Mouse (Mus musculus) bone marrow macrophage, adult 2 months (primary cell): Measurements from ENCODE around the gene Hes2. TPM values are rescaled to one million over a fixed set of nuclear protein-coding genes. Genes with fewer than 3 reads are reported as not detected.
A peak's percentile ranks its signal among the peaks of the same experiment; 100 is the strongest.

Source experiments
- H3K27ac ChIP-seq: 2 replicates; pipeline ENCODE4 v1.5.1; 2012; ENCODE audit warnings: low read depth, low read length; ENCODE audit not compliant: insufficient read depth
- H3K4me1 ChIP-seq: 2 replicates; pipeline ENCODE4 v1.6.1; 2012; ENCODE audit warnings: low read length; ENCODE audit not compliant: control insufficient read depth, insufficient read depth
- H3K4me3 ChIP-seq: 2 replicates; pipeline ENCODE4 v1.5.1; 2012; ENCODE audit warnings: mild to moderate bottlenecking, low read length, moderate library complexity; ENCODE audit not compliant: insufficient read depth
- CTCF ChIP-seq: IDR thresholded peaks from 2 replicates; pipeline ENCODE4 v1.5.1; 2012; ENCODE audit warnings: low read depth, mild to moderate bottlenecking, low read length, moderate library complexity
- POLR2A ChIP-seq: IDR thresholded peaks from 2 replicates; pipeline ENCODE4 v1.6.1; 2012; ENCODE audit warnings: mild to moderate bottlenecking, low read depth, low read length, borderline replicate concordance
- polyA plus RNA-seq: library from polyadenylated mRNA; stranded (reverse); fragments of >200 nt; gene quantifications from 2 replicates; pipeline ENCODE4 v1.2.4, GENCODE M21; 2012; ENCODE audit not compliant: missing spikeins, insufficient read depth, insufficient read length

Gene Hes2
- polyA plus RNA-seq, 1 experiment = not detected

DNA sequence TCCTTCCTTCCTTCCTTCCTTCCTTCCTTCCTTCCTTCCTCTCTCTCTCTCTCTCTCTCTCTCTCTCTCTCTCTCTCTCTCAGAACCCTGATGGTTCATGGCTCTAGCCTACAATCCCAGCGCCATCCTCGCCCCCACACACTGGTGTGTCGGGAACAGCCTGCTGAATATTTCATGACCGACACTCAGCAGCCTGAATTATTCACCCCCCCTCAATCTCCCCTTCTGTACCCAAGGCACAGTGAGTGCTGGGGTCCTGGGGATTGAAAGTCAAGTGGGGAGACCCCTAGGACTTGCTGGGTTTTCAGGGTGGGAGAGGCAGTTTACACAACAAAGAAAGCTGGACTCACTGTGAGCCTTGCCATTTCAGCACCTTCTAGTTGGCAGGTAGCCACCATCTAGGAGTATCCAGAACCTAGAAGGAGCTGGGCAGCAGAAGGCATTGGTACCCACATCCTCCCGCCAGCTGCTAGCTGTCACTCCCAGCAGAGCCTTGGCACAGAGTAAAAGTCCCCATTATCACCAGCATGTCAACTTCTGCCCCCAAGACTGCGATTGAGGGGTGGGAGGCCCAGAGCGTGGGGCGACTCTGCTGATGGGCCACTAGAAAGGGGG lies 17.0 kb upstream of the Hes2 start:
- H3K4me3 ChIP-seq = no peak overlapping the region
- peaks cover 6% of the 10 kb centered on the region; the same call in 1 of the 2 replicates for H3K4me1 ChIP-seq
- H3K27ac ChIP-seq = no peak overlapping the region
- TF ChIP-seq POLR2A (no peak), CTCF (no peak)

DNA sequence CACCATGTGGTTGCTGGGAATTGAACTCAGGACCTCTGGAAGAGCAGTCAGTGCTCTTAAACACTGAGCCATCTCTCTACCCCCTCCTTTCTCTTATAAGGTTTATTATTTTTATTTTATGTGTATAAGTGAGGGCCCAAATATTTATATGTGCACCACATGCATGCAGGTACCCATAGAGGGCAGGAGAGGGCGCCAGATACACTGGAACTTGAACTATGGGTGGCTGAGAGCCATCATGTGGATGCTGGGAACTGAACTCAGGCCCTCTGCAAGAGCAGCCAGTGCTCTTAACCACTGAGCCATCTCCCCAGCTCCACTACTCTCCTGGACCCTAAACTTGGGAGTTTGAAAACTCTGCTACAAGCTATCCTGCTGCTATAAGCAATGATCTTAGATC lies 15.0 kb upstream of the Hes2 start:
- Histone ChIP-seq H3K27ac (no peak overlapping the region), H3K4me3 (no peak overlapping the region), H3K4me1 (peaks cover 3% of the 10 kb centered on the region; the same call in 1 of the 2 replicates)
- no peak for TF ChIP-seq CTCF
- no peak for TF ChIP-seq POLR2A

DNA sequence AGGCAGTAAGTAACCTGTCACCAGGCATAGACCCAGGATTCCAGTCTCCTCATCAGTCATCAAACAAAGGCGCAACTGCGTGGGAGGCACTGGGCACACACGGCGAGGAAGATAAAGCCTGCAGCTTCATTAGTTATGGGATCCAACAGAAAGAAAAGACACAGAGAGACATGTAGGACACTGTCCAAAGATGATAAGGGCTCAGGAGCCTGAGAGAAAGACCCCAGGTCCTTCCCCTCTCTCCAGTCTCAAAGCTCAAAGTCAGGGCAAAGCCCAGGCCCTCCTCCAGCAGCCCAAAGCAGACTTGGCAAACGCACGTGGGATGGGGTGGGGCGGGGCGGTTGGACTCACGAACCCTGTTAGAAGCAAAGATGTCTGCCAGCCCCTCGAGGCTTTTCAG lies 13.2 kb upstream of the Hes2 start:
- TF ChIP-seq CTCF (no peak), POLR2A (no peak)
- Histone ChIP-seq H3K4me3 (no peak overlapping the region), H3K4me1 (no peaks in the 10 kb centered on the region), H3K27ac (no peak overlapping the region)

DNA sequence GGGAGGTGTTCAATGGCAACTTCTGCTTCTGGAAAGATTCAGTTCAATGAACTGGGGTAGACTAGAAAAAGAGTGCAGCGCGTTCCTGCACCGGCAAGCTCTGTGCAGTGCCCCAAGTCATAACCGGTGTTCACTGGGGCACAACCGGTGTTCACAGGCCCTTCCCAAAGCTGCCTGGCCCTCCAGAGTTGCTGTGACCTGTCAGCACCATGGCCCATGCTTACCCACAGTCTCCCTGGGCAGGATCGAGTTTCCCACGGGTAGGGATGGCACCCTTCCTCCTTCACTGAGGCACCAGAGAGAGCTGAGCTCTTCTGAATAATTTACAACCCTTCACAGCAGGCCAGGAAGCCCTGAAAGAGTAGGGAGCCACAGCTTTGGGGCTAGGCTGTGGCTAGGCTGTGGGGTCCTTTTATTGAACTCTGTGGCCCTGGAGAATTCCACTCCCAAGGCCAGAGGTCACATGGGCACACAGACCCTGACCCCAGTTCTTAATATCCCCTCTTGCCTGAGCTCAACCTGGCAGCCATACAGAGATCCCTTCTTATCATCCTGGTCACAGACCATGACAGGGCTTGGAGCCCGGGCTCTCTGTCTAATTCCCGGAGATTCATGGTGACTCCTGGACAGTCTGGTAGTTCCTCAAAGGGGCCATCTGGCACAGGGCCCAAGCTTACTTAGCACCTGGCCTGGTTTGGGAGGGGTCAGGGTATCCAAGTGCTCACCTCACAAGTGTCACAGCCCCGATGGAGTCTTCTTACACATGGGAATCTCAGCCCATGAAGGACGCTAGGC lies 12.4 kb upstream of the Hes2 start:
- no peak for TF ChIP-seq POLR2A
- TF ChIP-seq CTCF = no peak
- H3K4me3 ChIP-seq = no peak overlapping the region
- no peak overlapping the region for H3K27ac ChIP-seq
- no peaks in the 10 kb centered on the region for H3K4me1 ChIP-seq

DNA sequence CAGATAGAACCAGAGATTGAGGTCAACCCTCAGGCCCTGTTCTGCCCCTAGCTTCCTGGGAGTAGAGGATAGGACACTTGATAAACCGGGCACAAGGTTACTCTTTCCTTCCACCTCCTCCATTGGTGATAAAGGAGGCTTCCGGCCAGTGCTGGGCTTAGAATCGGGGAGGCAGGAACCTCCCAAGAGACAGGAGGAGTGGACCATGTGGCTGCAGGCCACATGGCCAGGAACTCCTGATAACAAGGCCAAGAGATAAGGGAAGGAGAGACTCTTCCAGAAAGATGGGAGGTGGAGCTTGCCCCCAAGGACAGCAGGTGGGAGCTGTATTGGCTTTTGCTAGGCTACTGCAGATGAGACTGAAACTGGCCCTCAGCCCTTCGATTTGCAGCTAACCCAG lies 8.1 kb upstream of the Hes2 start:
- Histone ChIP-seq H3K4me3 (no peak overlapping the region), H3K27ac (no peak overlapping the region), H3K4me1 (peaks cover 8% of the 10 kb centered on the region)
- TF ChIP-seq CTCF (no peak), POLR2A (no peak)

DNA sequence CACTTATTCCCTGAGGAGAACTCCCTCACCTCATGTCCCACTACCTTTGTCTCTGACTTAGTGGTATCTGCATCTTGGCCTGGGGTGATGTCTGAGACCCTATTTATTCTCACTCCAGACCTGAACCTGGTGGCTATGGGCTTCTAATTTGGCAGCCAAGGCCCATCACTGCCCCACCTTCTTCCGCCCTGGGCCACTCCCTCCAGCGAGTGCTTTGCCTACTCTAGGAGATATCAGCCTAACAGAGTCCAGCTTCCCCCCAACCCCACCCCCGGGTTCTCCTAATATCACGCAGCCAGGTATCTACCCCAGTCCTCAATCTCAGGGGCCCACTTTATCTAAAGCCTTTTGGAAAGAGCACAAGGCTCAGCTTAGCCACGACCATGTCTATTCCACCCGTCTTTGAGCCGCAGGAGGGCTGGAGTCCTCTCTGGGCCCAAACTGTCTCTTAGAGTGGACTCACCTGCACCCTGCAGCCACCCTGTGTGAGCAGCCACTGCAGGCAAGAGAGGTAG lies 7.2 kb upstream of the Hes2 start:
- no peak for TF ChIP-seq POLR2A
- TF ChIP-seq CTCF = no peak

DNA sequence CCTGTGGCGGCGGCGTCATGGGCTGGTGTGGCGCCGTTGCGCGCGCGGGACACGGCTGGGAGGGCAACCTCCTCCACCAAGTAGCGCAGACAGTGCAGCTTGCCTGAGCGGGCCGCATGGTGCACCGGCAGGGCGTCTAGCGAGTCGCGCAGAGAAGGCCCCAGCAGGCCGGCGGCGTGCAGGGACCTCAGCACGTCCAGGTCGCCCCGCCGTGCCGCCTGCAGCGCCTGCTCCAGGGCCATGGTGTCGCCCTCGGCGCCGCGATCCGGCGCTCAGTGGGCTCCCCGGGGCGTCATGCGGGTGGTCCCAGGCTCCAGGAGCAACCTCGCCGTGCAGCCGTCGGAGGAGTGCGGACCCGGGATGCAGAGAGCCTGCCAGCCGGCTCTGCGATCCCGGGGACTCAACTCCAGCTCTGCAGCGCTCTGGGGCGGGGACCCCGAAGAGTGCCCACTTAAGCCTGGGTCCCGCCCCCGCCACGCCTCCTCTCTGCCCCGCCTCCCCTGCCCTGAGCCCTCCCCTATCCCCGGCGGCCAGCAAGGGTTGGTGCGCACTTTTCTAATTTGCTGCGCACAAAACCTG lies 6.6 kb upstream of the Hes2 start, which contains the start of gene Espn:
Espn (minus strand) TSS at position 406 of the 579 bp plus-strand sequence.
- H3K4me3 ChIP-seq = peak within 1 kb of the TSS; percentile 48
- H3K27ac ChIP-seq = no peak within 1 kb of the TSS
- H3K4me1 ChIP-seq = peaks cover 8% of the 10 kb centered on the region
- TF ChIP-seq POLR2A = no peak
- TF ChIP-seq CTCF = no peak

More for the DNA sequence above, 7.2 kb upstream of the Hes2 start:
- Histone ChIP-seq H3K27ac (no peak overlapping the region), H3K4me1 (peaks cover 8% of the 10 kb centered on the region), H3K4me3 (no peak overlapping the region)

DNA sequence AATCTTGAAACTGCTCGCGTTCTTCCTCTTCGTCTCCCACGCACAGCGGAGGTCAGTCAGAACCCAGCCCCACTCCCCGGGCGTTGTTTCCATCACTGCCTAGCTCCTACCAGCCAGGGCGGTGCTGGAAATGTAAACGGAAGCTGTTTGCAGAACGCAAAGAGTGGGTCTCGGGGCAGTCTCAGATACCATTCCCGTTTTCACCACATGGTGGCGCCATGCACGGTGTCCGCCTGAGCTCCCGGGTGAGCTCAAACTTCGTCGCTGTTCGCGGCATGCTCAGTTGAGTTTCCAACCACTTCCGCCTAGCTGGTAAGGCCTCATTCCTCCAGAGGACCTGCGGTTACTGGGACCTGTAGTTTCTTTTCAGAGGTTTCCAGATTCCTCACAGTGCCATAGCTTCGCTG lies 4.9 kb upstream of the Hes2 start:
- peak overlapping the region; percentile 23 for H3K4me3 ChIP-seq
- H3K27ac ChIP-seq = no peak overlapping the region
- H3K4me1 ChIP-seq = peaks cover 12% of the 10 kb centered on the region
- TF ChIP-seq CTCF = peak; percentile 52; the same call in 1 of the 2 replicates
- TF ChIP-seq POLR2A = no peak

DNA sequence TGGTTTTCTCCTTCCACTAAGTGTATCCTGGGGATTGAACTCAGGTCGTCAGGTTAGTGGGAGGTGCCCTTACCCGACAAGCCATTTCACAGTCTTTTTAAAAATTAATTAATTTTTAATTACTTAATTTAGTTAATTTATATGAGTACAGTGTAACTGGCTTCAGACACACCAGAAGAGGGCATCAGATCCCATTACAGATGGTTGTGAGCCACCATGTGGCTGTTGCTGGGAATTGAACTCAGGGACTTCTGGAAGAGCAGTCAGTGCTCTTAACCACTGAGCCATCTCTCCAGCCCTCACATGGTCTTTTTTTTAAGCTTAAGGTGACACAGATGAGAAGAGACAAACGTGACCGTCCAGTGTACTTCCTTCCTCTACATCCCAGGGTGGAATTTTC lies 3.6 kb upstream of the Hes2 start:
- Histone ChIP-seq H3K4me3 (no peak overlapping the region), H3K4me1 (peaks cover 12% of the 10 kb centered on the region), H3K27ac (no peak overlapping the region)
- TF ChIP-seq CTCF (no peak), POLR2A (no peak)
